Comparison of ENCODE assay signal across 14 mouse cellular contexts in genomic region chr5:88990196-88990747, GRCm38 (mm10).
A peak's percentile ranks its signal among the peaks of the same experiment; 100 is the strongest.
DNase-seq lines count a peak whose midpoint lies in the region; ATAC-seq and TF ChIP-seq lines count a peak whose summit lies in the region.
"Had no signal": no experiment of that assay in that cellular context is flagged by ENCODE, and none has a peak within 500 bp of the region (broad histone marks: within the 10 kb centered on the region; RNA-seq: fewer than 3 reads in every experiment).

No protein-coding gene starts in this region.

- TF ChIP-seq CTCF in gastrocnemius, adult 2 months (IDR thresholded peaks at IDR 0.05): no peak

- 72% methylated on average over 9 of the region's 9 CpGs for WGBS in midbrain, embryonic 11.5 days
- 63% methylated on average over 9 of the region's 9 CpGs for WGBS in midbrain, embryonic 13.5 days

- ATAC-seq in midbrain, embryonic 11.5 days (ENCODE audit: low FRiP score): no peak
- no peak for ATAC-seq in midbrain, embryonic 13.5 days
- no peak for ATAC-seq in monocyte, adult 5-6 weeks (replicated peaks; ENCODE audit: insufficient number of reproducible peaks, low FRiP score, low TSS enrichment, poor library complexity, severe bottlenecking)

- no peak overlapping the region for H3K4me2 ChIP-seq in midbrain, embryonic 11.5 days
- no peak overlapping the region for H3K4me2 ChIP-seq in midbrain, embryonic 13.5 days (replicated peaks)
- H3K4me2 ChIP-seq: liver, embryonic 13.5 days; stomach, embryonic 15.5 days had no signal

- intact Hi-C loops in gastrocnemius, adult 2 months (cut with DNase I): no loop called here

- no peaks in the 10 kb centered on the region for H3K4me1 ChIP-seq in midbrain, embryonic 11.5 days (ENCODE audit: control insufficient read depth, insufficient read depth, low read length)
- H3K4me1 ChIP-seq in midbrain, embryonic 13.5 days (replicated peaks): no peaks in the 10 kb centered on the region
- H3K4me1 ChIP-seq: liver, embryonic 13.5 days; stomach, embryonic 15.5 days had no signal

- H3K4me3 ChIP-seq in gastrocnemius, adult 2 months: no peak overlapping the region
- no peak overlapping the region for H3K4me3 ChIP-seq in midbrain, embryonic 11.5 days (ENCODE audit: low read depth, low read length)
- no peak overlapping the region for H3K4me3 ChIP-seq in midbrain, embryonic 13.5 days (replicated peaks)
- H3K4me3 ChIP-seq: liver, embryonic 13.5 days; stomach, embryonic 15.5 days had no signal

- no peak overlapping the region for H3K9ac ChIP-seq in midbrain, embryonic 11.5 days (ENCODE audit: low read length)
- H3K9ac ChIP-seq in midbrain, embryonic 13.5 days (replicated peaks): no peak overlapping the region
- H3K9ac ChIP-seq: liver, embryonic 13.5 days; stomach, embryonic 15.5 days had no signal

- DNase-seq in gastrocnemius, adult 2 months: peak; percentile 48
- DNase-seq in gastrocnemius, adult 8-10 months (ENCODE audit: low spot score in 2 of 2): no peak
- peak; percentile 79 for DNase-seq in midbrain, embryonic 11.5 days (ENCODE audit: low spot score, missing footprints)
- DNase-seq in kidney, adult 18-20 months: peak; percentile 72
- peak; percentile 81 to 90 for DNase-seq in kidney, postnatal 36 days
- DNase-seq in thymus, postnatal 25 days: no peak
- DNase-seq: gastrocnemius, postnatal 14 days; heart, postnatal 10 days; liver, embryonic 13.5 days; lung, postnatal 4 days; thymus, postnatal 4 days had no signal

- H3K36me3 ChIP-seq in midbrain, embryonic 11.5 days (ENCODE audit: control insufficient read depth, insufficient read depth, low read length): no peaks in the 10 kb centered on the region
- no peaks in the 10 kb centered on the region for H3K36me3 ChIP-seq in midbrain, embryonic 13.5 days
- H3K36me3 ChIP-seq: liver, embryonic 13.5 days; stomach, embryonic 15.5 days had no signal

- H3K27me3 ChIP-seq in midbrain, embryonic 11.5 days (ENCODE audit: control insufficient read depth, insufficient read depth, low read length): no peaks in the 10 kb centered on the region
- no peaks in the 10 kb centered on the region for H3K27me3 ChIP-seq in midbrain, embryonic 13.5 days
- H3K27me3 ChIP-seq: liver, embryonic 13.5 days; stomach, embryonic 15.5 days had no signal

- peak overlapping the region; percentile 40 for H3K27ac ChIP-seq in gastrocnemius, adult 2 months
- H3K27ac ChIP-seq in midbrain, embryonic 11.5 days (ENCODE audit: low read depth, low read length): no peak overlapping the region
- no peak overlapping the region for H3K27ac ChIP-seq in midbrain, embryonic 13.5 days
- H3K27ac ChIP-seq: liver, embryonic 13.5 days; stomach, embryonic 15.5 days had no signal

- H3K9me3 ChIP-seq in midbrain, embryonic 11.5 days (ENCODE audit: control insufficient read depth, low read length): no peaks in the 10 kb centered on the region
- H3K9me3 ChIP-seq in midbrain, embryonic 13.5 days: no peaks in the 10 kb centered on the region
- H3K9me3 ChIP-seq: liver, embryonic 13.5 days; stomach, embryonic 15.5 days had no signal

Comparison
In these comparisons a context has a peak if more than half of its experiments do, and no peak if none do; other contexts are left out.
1. DNase-seq: peak in gastrocnemius, adult 2 months (single experiment), midbrain, embryonic 11.5 days (single experiment), kidney, adult 18-20 months (single experiment) and kidney, postnatal 36 days (2 of 2); none in gastrocnemius, adult 8-10 months (0 of 2) and thymus, postnatal 25 days (single experiment).